Mouse (Mus musculus) leukemia stem cell, adult 10-12 weeks (primary cell): ENCODE results near the gene Rsbn1. TPM values are rescaled to one million over a fixed set of nuclear protein-coding genes. Genes with fewer than 3 reads are reported as not detected.

Source experiments
- polyA plus RNA-seq: library from polyadenylated mRNA; stranded (reverse); fragments of >175 nt; gene quantifications from 2 replicates; pipeline ENCODE4 v1.2.3, GENCODE M21; 2012; ENCODE audit warnings: low replicate concordance

Gene Rsbn1
- polyA plus RNA-seq = 16.1 and 30.5 TPM in 2 replicates

GRCm38 (mm10) chr3:103914010-103914669 lies at the start of gene Rsbn1:
Gene Rsbn1 (plus strand): TSS chr3:103914120.

GRCm38 (mm10) chr3:103967861-103968691 lies 54.2 kb downstream of the Rsbn1 start, which contains the start of gene Phtf1:
Gene Phtf1 (plus strand): TSS chr3:103968110.

Other genes starting within 250 kb of the Rsbn1 start
- 0.19 and 1.0 TPM in 2 replicates for gene Olfml3, start 176.1 kb upstream of the Rsbn1 start, polyA plus RNA-seq
- not detected in 2 replicates for gene Gm10964, start 174.8 kb upstream of the Rsbn1 start, polyA plus RNA-seq
- 67.1 and 72.3 TPM in 2 replicates for gene Hipk1, start 122.6 kb upstream of the Rsbn1 start, polyA plus RNA-seq
- 4.0 and 13.4 TPM in 2 replicates for gene Dclre1b, start 104.7 kb upstream of the Rsbn1 start, polyA plus RNA-seq
- gene Ap4b1, start 104.6 kb upstream of the Rsbn1 start, polyA plus RNA-seq = 1.3 and 2.4 TPM in 2 replicates
- 0.32 and 1.7 TPM in 2 replicates for gene Gm43064, start 104.5 kb upstream of the Rsbn1 start, polyA plus RNA-seq
- gene Bcl2l15, start 81.5 kb upstream of the Rsbn1 start, polyA plus RNA-seq = 1.0 and 2.0 TPM in 2 replicates
- gene Ptpn22, start 54.3 kb upstream of the Rsbn1 start, polyA plus RNA-seq = 0.08 and 2.8 TPM in 2 replicates
- gene Phtf1, start 54.0 kb downstream of the Rsbn1 start, polyA plus RNA-seq = 23.3 and 26.5 TPM in 2 replicates